Mouse (Mus musculus) C2C12 (cell line): ENCODE measurements around the gene Tnfrsf14.

Experiments
- CEBPB ChIP-seq: IDR thresholded peaks from one replicate; pipeline ENCODE4 v1.6.1; 2011; ENCODE audit warnings: low read depth, mild to moderate bottlenecking, control low read depth, moderate library complexity
- CTCF ChIP-seq: IDR thresholded peaks from one replicate; pipeline ENCODE4 v1.5.1; 2011; ENCODE audit not compliant: control insufficient read depth, insufficient read depth, insufficient read length

GRCm38 (mm10) chr4:154943323-154944039 is 15.1 kb upstream of the Tnfrsf14 start:
- TF ChIP-seq CTCF (no peak), CEBPB (no peak)
